Mouse (Mus musculus): ENCODE results near the gene Gabrb1. TPM values are rescaled to one million over a fixed set of nuclear protein-coding genes. Genes with fewer than 3 reads are reported as not detected.

Gene Gabrb1
- total RNA-seq, 1 experiment, result 0.04 TPM

- TF ChIP-seq HCFC1 (IDR thresholded peaks at IDR 0.05; ENCODE audit: borderline replicate concordance, insufficient read depth, low read length) (no peak), ZNF384 (IDR thresholded peaks at IDR 0.05; ENCODE audit: low read depth, low read length) (no peak), MAFK (IDR thresholded peaks at IDR 0.05; ENCODE audit: insufficient read depth, low read depth, low read length) (no peak), CHD2 (IDR thresholded peaks at IDR 0.05; ENCODE audit: low read depth, low read length) (no peak), ZC3H11A (IDR thresholded peaks at IDR 0.05; ENCODE audit: borderline replicate concordance, low read depth, low read length) (no peak)
- Histone ChIP-seq H3K9me3 (ENCODE audit: control insufficient read depth, insufficient read depth, low read depth, low read length) (no peaks in the 10 kb centered on the region), H3K27ac (ENCODE audit: insufficient read depth, low read depth, low read length, poor library complexity, severe bottlenecking) (no peak overlapping the region), H3K9ac (ENCODE audit: insufficient read depth, low read depth, low read length, poor library complexity, severe bottlenecking) (no peak overlapping the region), H3K4me1 (ENCODE audit: control insufficient read depth in 2 of 2, insufficient read depth in 2 of 2, low read length in 2 of 2, poor library complexity in 1 of 2) (0 out of 4 replicates have a peak, but pooled peaks cover 0 to 2% of the 10 kb centered on the region in 2 experiments), H3K4me3 (ENCODE audit: insufficient read depth in 1 of 2, low read depth in 1 of 2, low read length in 2 of 2, poor library complexity in 1 of 2, severe bottlenecking in 1 of 2) (no peak overlapping the region), H3K36me3 (ENCODE audit: control insufficient read depth, insufficient read depth, low read length, poor library complexity, severe bottlenecking) (peaks cover 22% of the 10 kb centered on the region)
- DNase-seq (ENCODE audit: low read depth, low spot score), result no peak
- in situ Hi-C loops (cut with MboI; ENCODE audit: low sequenced_read_pairs in 2 of 2, unreplicated experiment in 2 of 2), result no loop called here
These were observed 498.7 kb downstream of the Gabrb1 start for GRCm38 (mm10) chr5:72156598-72156997.

- in situ Hi-C loops (cut with MboI; ENCODE audit: low sequenced_read_pairs in 2 of 2, unreplicated experiment in 2 of 2), result no loop called here
These were observed 500.8 kb downstream of the Gabrb1 start for GRCm38 (mm10) chr5:72158667-72159066.

GRCm38 (mm10) chr5:72159537-72159936, 501.6 kb downstream of the Gabrb1 start:
- H3K9ac ChIP-seq (ENCODE audit: insufficient read depth, low read depth, low read length, poor library complexity, severe bottlenecking), result no peak overlapping the region
- no peak overlapping the region for H3K4me3 ChIP-seq (ENCODE audit: insufficient read depth in 1 of 2, low read depth in 1 of 2, low read length in 2 of 2, poor library complexity in 1 of 2, severe bottlenecking in 1 of 2)
- no peak overlapping the region for H3K27ac ChIP-seq (ENCODE audit: insufficient read depth, low read depth, low read length, poor library complexity, severe bottlenecking)
- DNase-seq (ENCODE audit: low read depth, low spot score), result no peak
- no peaks in the 10 kb centered on the region for H3K9me3 ChIP-seq (ENCODE audit: control insufficient read depth, insufficient read depth, low read depth, low read length)
- peaks cover 28% of the 10 kb centered on the region for H3K36me3 ChIP-seq (ENCODE audit: control insufficient read depth, insufficient read depth, low read length, poor library complexity, severe bottlenecking)
- TF ChIP-seq CHD2 (IDR thresholded peaks at IDR 0.05; ENCODE audit: low read depth, low read length) (no peak), MAFK (IDR thresholded peaks at IDR 0.05; ENCODE audit: insufficient read depth, low read depth, low read length) (no peak), ZC3H11A (IDR thresholded peaks at IDR 0.05; ENCODE audit: borderline replicate concordance, low read depth, low read length) (no peak), HCFC1 (IDR thresholded peaks at IDR 0.05; ENCODE audit: borderline replicate concordance, insufficient read depth, low read length) (no peak), ZNF384 (IDR thresholded peaks at IDR 0.05; ENCODE audit: low read depth, low read length) (no peak)
- H3K4me1 ChIP-seq (ENCODE audit: control insufficient read depth in 2 of 2, insufficient read depth in 2 of 2, low read length in 2 of 2, poor library complexity in 1 of 2), result 0 out of 4 replicates have a peak, but pooled peaks cover 0 to 2% of the 10 kb centered on the region in 2 experiments
- in situ Hi-C loops (cut with MboI; ENCODE audit: low sequenced_read_pairs in 2 of 2, unreplicated experiment in 2 of 2), result no loop called here

More at GRCm38 (mm10) chr5:72158667-72159066, 500.8 kb downstream of the Gabrb1 start:
- Histone ChIP-seq H3K4me3 (ENCODE audit: insufficient read depth in 1 of 2, low read depth in 1 of 2, low read length in 2 of 2, poor library complexity in 1 of 2, severe bottlenecking in 1 of 2) (no peak overlapping the region), H3K27ac (ENCODE audit: insufficient read depth, low read depth, low read length, poor library complexity, severe bottlenecking) (no peak overlapping the region), H3K36me3 (ENCODE audit: control insufficient read depth, insufficient read depth, low read length, poor library complexity, severe bottlenecking) (peaks cover 26% of the 10 kb centered on the region), H3K9me3 (ENCODE audit: control insufficient read depth, insufficient read depth, low read depth, low read length) (no peaks in the 10 kb centered on the region), H3K4me1 (ENCODE audit: control insufficient read depth in 2 of 2, insufficient read depth in 2 of 2, low read length in 2 of 2, poor library complexity in 1 of 2) (0 out of 4 replicates have a peak, but pooled peaks cover 0 to 2% of the 10 kb centered on the region in 2 experiments), H3K9ac (ENCODE audit: insufficient read depth, low read depth, low read length, poor library complexity, severe bottlenecking) (no peak overlapping the region)
- no peak for DNase-seq (ENCODE audit: low read depth, low spot score)
- no peak for TF ChIP-seq MAFK (IDR thresholded peaks at IDR 0.05; ENCODE audit: insufficient read depth, low read depth, low read length)
- no peak for TF ChIP-seq ZC3H11A (IDR thresholded peaks at IDR 0.05; ENCODE audit: borderline replicate concordance, low read depth, low read length)
- no peak for TF ChIP-seq CHD2 (IDR thresholded peaks at IDR 0.05; ENCODE audit: low read depth, low read length)
- TF ChIP-seq HCFC1 (IDR thresholded peaks at IDR 0.05; ENCODE audit: borderline replicate concordance, insufficient read depth, low read length), result no peak

GRCm38 (mm10) chr5:72160781-72161485, 503.0 kb downstream of the Gabrb1 start:
- 0 out of 4 replicates have a peak, but pooled peaks cover 0 to under 1% of the 10 kb centered on the region in 2 experiments for H3K4me1 ChIP-seq (ENCODE audit: control insufficient read depth in 2 of 2, insufficient read depth in 2 of 2, low read length in 2 of 2, poor library complexity in 1 of 2)
- no peak overlapping the region for H3K27ac ChIP-seq (ENCODE audit: insufficient read depth, low read depth, low read length, poor library complexity, severe bottlenecking)
- DNase-seq (ENCODE audit: low read depth, low spot score), result no peak
- no peak for TF ChIP-seq CHD2 (IDR thresholded peaks at IDR 0.05; ENCODE audit: low read depth, low read length)
- TF ChIP-seq ZNF384 (IDR thresholded peaks at IDR 0.05; ENCODE audit: low read depth, low read length), result no peak
- no peak for TF ChIP-seq HCFC1 (IDR thresholded peaks at IDR 0.05; ENCODE audit: borderline replicate concordance, insufficient read depth, low read length)
- TF ChIP-seq MAFK (IDR thresholded peaks at IDR 0.05; ENCODE audit: insufficient read depth, low read depth, low read length), result no peak
- no peak for TF ChIP-seq ZC3H11A (IDR thresholded peaks at IDR 0.05; ENCODE audit: borderline replicate concordance, low read depth, low read length)
- H3K36me3 ChIP-seq (ENCODE audit: control insufficient read depth, insufficient read depth, low read length, poor library complexity, severe bottlenecking), result peaks cover 31% of the 10 kb centered on the region
- no peak overlapping the region for H3K9ac ChIP-seq (ENCODE audit: insufficient read depth, low read depth, low read length, poor library complexity, severe bottlenecking)
- H3K4me3 ChIP-seq (ENCODE audit: insufficient read depth in 1 of 2, low read depth in 1 of 2, low read length in 2 of 2, poor library complexity in 1 of 2, severe bottlenecking in 1 of 2), result no peak overlapping the region
- H3K9me3 ChIP-seq (ENCODE audit: control insufficient read depth, insufficient read depth, low read depth, low read length), result no peaks in the 10 kb centered on the region
- in situ Hi-C loops (cut with MboI; ENCODE audit: low sequenced_read_pairs in 2 of 2, unreplicated experiment in 2 of 2), result no loop called here

All from ES-E14 (cell line).